Mouse (Mus musculus): ENCODE data around the gene Tmem41b.

Tmem41b gene

DNA sequence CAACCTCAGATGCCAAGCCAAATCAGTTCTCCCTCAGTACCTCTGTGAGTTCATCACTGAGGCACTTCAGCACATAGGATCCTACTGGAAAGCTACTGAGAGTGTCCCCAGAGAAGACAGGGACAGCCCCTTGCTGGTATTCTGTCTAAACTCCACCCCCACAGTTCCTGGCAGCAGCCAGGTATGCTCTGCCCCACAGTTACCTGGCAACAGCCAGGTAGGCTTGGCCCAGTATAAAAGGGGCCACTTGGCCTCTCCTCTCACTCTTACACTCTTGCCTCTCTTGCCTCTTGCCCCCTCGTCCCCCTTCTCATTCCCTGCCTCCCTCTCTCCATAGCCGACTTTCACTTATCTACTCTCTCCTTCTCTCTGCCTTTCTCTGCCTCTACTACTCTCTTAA is 61.8 kb downstream of the Tmem41b start:
- DNase-seq (ENCODE audit: low read depth in 2 of 2, low spot score in 2 of 2): no peak

DNA sequence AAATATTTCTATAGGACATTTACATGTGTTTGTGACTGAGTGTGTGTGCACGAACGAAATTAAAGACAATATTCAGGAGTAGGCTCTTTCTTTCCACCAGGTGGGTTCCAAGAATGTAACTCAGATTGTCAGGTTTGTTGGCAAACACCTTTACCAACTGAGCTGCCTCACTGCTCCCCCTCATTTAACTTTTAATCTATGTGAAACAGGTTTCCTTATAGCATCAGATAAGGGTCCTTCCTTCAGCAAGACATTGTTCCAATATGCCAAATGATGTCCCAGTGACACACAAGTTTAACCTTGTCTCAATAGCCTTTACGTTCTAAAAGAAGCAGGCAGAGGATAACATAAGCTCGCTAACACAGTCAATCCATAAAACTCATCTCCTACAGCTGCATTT is 63.8 kb downstream of the Tmem41b start:
- DNase-seq (ENCODE audit: low read depth in 2 of 2, low spot score in 2 of 2): no peak

All from CD8-positive naive resting alpha-beta T cell, adult 2 months (primary cell).